Mouse (Mus musculus) CH12.LX (cell line): ENCODE data around the gene Gm7102. TPM values are rescaled to one million over a fixed set of nuclear protein-coding genes. Genes with fewer than 3 reads are reported as not detected.

Source experiments
- polyA plus RNA-seq: library from polyadenylated mRNA; unstranded; fragments of >175 nt; gene quantifications from 2 replicates; pipeline ENCODE4 v1.2.1, GENCODE M21; 2012; ENCODE audit warnings: low read depth; ENCODE audit not compliant: insufficient read length
- total RNA-seq, 2 experiments: library from RNA; depleted of rRNA; stranded (reverse); fragments of 300-350 nt in 1 of 2; fragments of >200 nt in 1 of 2; gene quantifications; 2 replicates each; pipeline ENCODE4 v1.2.3; 2012 to 2014

Gm7102 gene
- total and polyA plus RNA-seq, 3 experiments, result 0.08 to 2.1 (median 0.28) TPM

Other genes starting within 250 kb of the Gm7102 start
- gene Zfp950, start 35.5 kb downstream of the Gm7102 start, total RNA-seq (2012; rRNA removed), result 6.1 and 6.7 TPM in 2 replicates
- gene Zfp950, start 35.5 kb downstream of the Gm7102 start, total RNA-seq (2014; rRNA removed), result 10.8 and 13.1 TPM in 2 replicates
- 9.4 and 11.1 TPM in 2 replicates for gene Zfp950, start 35.5 kb downstream of the Gm7102 start, polyA plus RNA-seq
- gene Gm6020, start 7.6 kb upstream of the Gm7102 start, total RNA-seq (2012; rRNA removed), result not detected in 2 replicates
- gene Gm6020, start 7.6 kb upstream of the Gm7102 start, total RNA-seq (2014; rRNA removed), result not detected in 2 replicates
- not detected in 2 replicates for gene Gm6020, start 7.6 kb upstream of the Gm7102 start, polyA plus RNA-seq
- 3.9 and 4.3 TPM in 2 replicates for gene Csf2ra, start 52.1 kb upstream of the Gm7102 start, total RNA-seq (2012; rRNA removed)
- 2.3 and 2.9 TPM in 2 replicates for gene Csf2ra, start 52.1 kb upstream of the Gm7102 start, total RNA-seq (2014; rRNA removed)
- 6.6 and 10.4 TPM in 2 replicates for gene Csf2ra, start 52.1 kb upstream of the Gm7102 start, polyA plus RNA-seq
- 15.0 TPM in 1 of 2 replicates, not detected in the other for gene Gm21060, start 120.8 kb upstream of the Gm7102 start, total RNA-seq (2012; rRNA removed)
- gene Gm21060, start 120.8 kb upstream of the Gm7102 start, total RNA-seq (2014; rRNA removed), result not detected in 2 replicates
- gene Gm21060, start 120.8 kb upstream of the Gm7102 start, polyA plus RNA-seq, result 1.9 and 3.0 TPM in 2 replicates